Mouse (Mus musculus) kidney, adult 2 months (tissue): ENCODE measurements around the gene Sgpp2. TPM values are rescaled to one million over a fixed set of nuclear protein-coding genes. Genes with fewer than 3 reads are reported as not detected.

Experiments
- DNase-seq: peaks from one replicate; pipeline ENCODE4 v3.0.0; 2021
- H3K27ac ChIP-seq: fragments of 200-500 bp; 2 replicates; pipeline ENCODE4 v1.5.1; 2012; ENCODE audit warnings: low read depth, low read length, control low read depth, inconsistent platforms; ENCODE audit not compliant: insufficient read depth
- H3K27me3 ChIP-seq: fragments of 200-500 bp; replicated peaks from 2 replicates; pipeline ENCODE4 v1.6.1; 2012; ENCODE audit warnings: mild to moderate bottlenecking, moderate library complexity, low read length, inconsistent platforms; ENCODE audit not compliant: control insufficient read depth, insufficient read depth
- H3K36me3 ChIP-seq: fragments of 200-500 bp; 2 replicates; pipeline ENCODE4 v1.6.1; 2012; ENCODE audit warnings: mild to moderate bottlenecking, moderate library complexity, low read length, inconsistent platforms; ENCODE audit not compliant: control insufficient read depth, insufficient read depth
- H3K4me1 ChIP-seq: fragments of 200-500 bp; 2 replicates; pipeline ENCODE4 v1.6.1; 2011; ENCODE audit warnings: low read length; ENCODE audit not compliant: control insufficient read depth, insufficient read depth
- H3K4me3 ChIP-seq: fragments of 200-500 bp; 2 replicates; pipeline ENCODE4 v1.5.1; 2011; ENCODE audit warnings: mild to moderate bottlenecking, low read depth, low read length, control low read depth; ENCODE audit not compliant: insufficient read depth
- CTCF ChIP-seq: fragments of 200-500 bp; conservative IDR thresholded peaks from 2 replicates; pipeline ENCODE4 v1.5.1; 2011; ENCODE audit warnings: low read depth, mild to moderate bottlenecking, control low read depth, low read length, moderate library complexity, mixed read lengths; ENCODE audit not compliant: insufficient read depth, insufficient read length
- POLR2A ChIP-seq: fragments of 200-500 bp; IDR thresholded peaks from one replicate; pipeline ENCODE4 v1.6.1; 2011; ENCODE audit warnings: low read depth, low read length, control low read depth
- WGBS: fragments of 180-500 bp; shearing (Covaris S2); methylation state at CpG from one replicate; pipeline ENCODE4 v1.1.7; 2018; 5-methylcytosine and 5-hydroxymethylcytosine counted together
- polyA plus RNA-seq: library from polyadenylated mRNA; depleted of rRNA; stranded (reverse); fragments of >200 nt; gene quantifications from 2 replicates; pipeline ENCODE4 v1.2.3, GENCODE M21; 2012

The Sgpp2 gene
- polyA plus RNA-seq, 1 experiment, result 15.6 TPM

- H3K36me3 ChIP-seq, result no peaks in the 10 kb centered on the region
- DNase-seq, result no peak
- no peak for TF ChIP-seq POLR2A
- TF ChIP-seq CTCF, result no peak
- H3K27me3 ChIP-seq, result no peaks in the 10 kb centered on the region
- H3K4me3 ChIP-seq, result no peak overlapping the region
- H3K27ac ChIP-seq, result peak overlapping the region; percentile 17; the same call in 1 of the 2 replicates
- 45% methylated on average over 7 of the region's 7 CpGs for WGBS
- peaks cover 7% of the 10 kb centered on the region; the same call in 1 of the 2 replicates for H3K4me1 ChIP-seq
These were observed 27.6 kb downstream of the Sgpp2 start for GRCm38 (mm10) chr1:78337726-78338125.

GRCm38 (mm10) chr1:78338212-78338611 lies 28.1 kb downstream of the Sgpp2 start:
- 29% methylated on average over 9 of the region's 9 CpGs for WGBS
- H3K4me3 ChIP-seq, result no peak overlapping the region
- H3K27ac ChIP-seq, result peak overlapping the region; percentile 17; the same call in 1 of the 2 replicates
- no peaks in the 10 kb centered on the region for H3K36me3 ChIP-seq
- TF ChIP-seq POLR2A (no peak), CTCF (no peak; the same call in 1 of the 2 replicates)
- peak; percentile 61 for DNase-seq
- peaks cover 7% of the 10 kb centered on the region; the same call in 1 of the 2 replicates for H3K4me1 ChIP-seq
- no peaks in the 10 kb centered on the region for H3K27me3 ChIP-seq

DNA sequence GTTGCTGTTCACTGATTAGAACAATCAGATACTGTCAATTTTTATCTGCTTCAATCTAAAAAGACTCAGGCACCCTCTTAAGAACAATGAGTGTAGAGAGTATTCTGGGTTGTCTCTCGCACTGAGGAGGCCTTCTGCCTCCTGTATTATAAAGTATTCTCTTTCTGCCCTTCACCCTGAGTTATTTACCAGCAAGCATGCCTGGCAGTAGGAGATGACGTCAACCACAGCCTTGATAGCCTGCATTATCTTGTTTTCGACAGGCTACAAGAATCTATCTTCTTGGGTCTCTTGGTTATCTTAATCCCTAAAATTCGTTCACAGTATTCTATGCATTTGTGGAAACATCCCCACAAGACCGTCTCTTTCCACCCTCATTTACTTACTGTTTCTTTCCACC lies 29.8 kb downstream of the Sgpp2 start:
- no peaks in the 10 kb centered on the region for H3K27me3 ChIP-seq
- no peaks in the 10 kb centered on the region for H3K36me3 ChIP-seq
- H3K4me1 ChIP-seq, result peaks cover 7% of the 10 kb centered on the region; the same call in 1 of the 2 replicates
- peak overlapping the region; percentile 30; the same call in 1 of the 2 replicates for H3K27ac ChIP-seq
- 64% methylated on average over 5 of the region's 5 CpGs for WGBS
- DNase-seq, result no peak
- no peak overlapping the region for H3K4me3 ChIP-seq
- TF ChIP-seq POLR2A (no peak), CTCF (no peak)

- Histone ChIP-seq H3K27me3 (no peaks in the 10 kb centered on the region), H3K4me3 (no peak overlapping the region), H3K4me1 (peaks cover 7% of the 10 kb centered on the region; the same call in 1 of the 2 replicates), H3K27ac (peak overlapping the region; percentile 30; the same call in 1 of the 2 replicates), H3K36me3 (no peaks in the 10 kb centered on the region)
- DNase-seq, result no peak
- 43% methylated on average over 5 of the region's 5 CpGs for WGBS
- TF ChIP-seq POLR2A (no peak), CTCF (no peak)
These were observed 30.4 kb downstream of the Sgpp2 start for GRCm38 (mm10) chr1:78340584-78340983.

- no peaks in the 10 kb centered on the region for H3K36me3 ChIP-seq
- TF ChIP-seq CTCF (no peak), POLR2A (no peak)
- DNase-seq, result no peak
- H3K4me1 ChIP-seq, result no peaks in the 10 kb centered on the region
- no peaks in the 10 kb centered on the region for H3K27me3 ChIP-seq
- WGBS, result 87% methylated on average over 12 of the region's 12 CpGs
- no peak overlapping the region for H3K4me3 ChIP-seq
- no peak overlapping the region for H3K27ac ChIP-seq
These were observed 37.2 kb downstream of the Sgpp2 start for GRCm38 (mm10) chr1:78347317-78347806.

GRCm38 (mm10) chr1:78349219-78349618 lies 39.1 kb downstream of the Sgpp2 start:
- no peak for DNase-seq
- Histone ChIP-seq H3K36me3 (no peaks in the 10 kb centered on the region), H3K4me3 (no peak overlapping the region), H3K4me1 (no peaks in the 10 kb centered on the region), H3K27ac (no peak overlapping the region), H3K27me3 (no peaks in the 10 kb centered on the region)
- 88% methylated on average over 1 of the region's 1 CpGs for WGBS
- TF ChIP-seq POLR2A (no peak), CTCF (no peak)

DNA sequence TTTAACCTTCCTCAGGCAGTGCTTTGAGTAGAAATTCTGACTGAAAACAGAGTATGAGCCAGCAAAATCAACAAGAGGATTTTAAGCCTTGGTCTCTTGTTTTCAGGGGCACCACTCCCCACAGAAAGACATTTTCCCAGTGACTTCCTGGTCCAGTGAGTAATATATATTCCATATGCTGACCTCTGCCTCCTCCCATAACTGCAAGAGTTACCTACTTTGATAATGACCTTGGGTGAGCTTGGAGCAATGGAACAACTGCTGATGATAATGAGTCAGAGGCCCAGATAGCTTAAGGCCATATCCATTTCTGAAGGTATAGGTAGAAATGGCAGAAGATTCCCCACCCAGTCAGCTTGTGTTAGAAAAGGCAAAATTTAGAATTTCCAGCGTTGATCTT lies 43.1 kb downstream of the Sgpp2 start:
- no peak overlapping the region; the same call in 1 of the 2 replicates for H3K27ac ChIP-seq
- TF ChIP-seq POLR2A (no peak), CTCF (no peak)
- 87% methylated on average over 1 of the region's 1 CpGs for WGBS

More for the DNA sequence above, 43.1 kb downstream of the Sgpp2 start:
- Histone ChIP-seq H3K27me3 (no peaks in the 10 kb centered on the region), H3K36me3 (no peaks in the 10 kb centered on the region), H3K4me1 (peaks cover 6% of the 10 kb centered on the region), H3K4me3 (no peak overlapping the region)
- no peak for DNase-seq
